Mouse (Mus musculus): ENCODE results near the gene Slc2a9.
A peak's percentile ranks its signal among the peaks of the same experiment; 100 is the strongest.

The Slc2a9 gene

GRCm38 (mm10) chr5:38469891-38470578, 32.9 kb downstream of the Slc2a9 start:
- DNase-seq (ENCODE audit: low spot score), result peak; percentile 56

GRCm38 (mm10) chr5:38466569-38467110, 36.3 kb downstream of the Slc2a9 start:
- no peak for DNase-seq (ENCODE audit: low spot score)

GRCm38 (mm10) chr5:38461261-38461660, 41.7 kb downstream of the Slc2a9 start:
- no peak for DNase-seq (ENCODE audit: low spot score)

- DNase-seq (ENCODE audit: low spot score), result no peak
Observed at GRCm38 (mm10) chr5:38450936-38451335, 52.0 kb downstream of the Slc2a9 start.

GRCm38 (mm10) chr5:38449607-38450006, 53.3 kb downstream of the Slc2a9 start:
- no peak for DNase-seq (ENCODE audit: low spot score)

GRCm38 (mm10) chr5:38448121-38448520, 54.8 kb downstream of the Slc2a9 start:
- no peak for DNase-seq (ENCODE audit: low spot score)

- no peak for DNase-seq (ENCODE audit: low spot score)
Observed at GRCm38 (mm10) chr5:38446316-38446975, 56.5 kb downstream of the Slc2a9 start.

GRCm38 (mm10) chr5:38441088-38441839, 61.7 kb downstream of the Slc2a9 start:
- no peak for DNase-seq (ENCODE audit: low spot score)

- DNase-seq (ENCODE audit: low spot score), result no peak
Observed at GRCm38 (mm10) chr5:38440252-38441005, 62.5 kb downstream of the Slc2a9 start.

GRCm38 (mm10) chr5:38436681-38437080, 66.3 kb downstream of the Slc2a9 start:
- DNase-seq (ENCODE audit: low spot score), result no peak

GRCm38 (mm10) chr5:38434875-38435274, 68.1 kb downstream of the Slc2a9 start:
- DNase-seq (ENCODE audit: low spot score), result no peak

- DNase-seq (ENCODE audit: low spot score), result no peak
Observed at GRCm38 (mm10) chr5:38431201-38431600, 71.7 kb downstream of the Slc2a9 start.

- DNase-seq (ENCODE audit: low spot score), result no peak
Observed at GRCm38 (mm10) chr5:38429106-38429505, 73.8 kb downstream of the Slc2a9 start.

GRCm38 (mm10) chr5:38427757-38428156, 75.2 kb downstream of the Slc2a9 start:
- DNase-seq (ENCODE audit: low spot score), result no peak

- DNase-seq (ENCODE audit: low spot score), result peak; percentile 19
Observed at GRCm38 (mm10) chr5:38425569-38425968, 77.4 kb downstream of the Slc2a9 start.

- no peak for DNase-seq (ENCODE audit: low spot score)
Observed at GRCm38 (mm10) chr5:38422426-38422825, 80.5 kb downstream of the Slc2a9 start.

GRCm38 (mm10) chr5:38418799-38419198, 84.1 kb downstream of the Slc2a9 start:
- DNase-seq (ENCODE audit: low spot score), result no peak

- DNase-seq (ENCODE audit: low spot score), result no peak
Observed at GRCm38 (mm10) chr5:38403612-38404011, 99.3 kb downstream of the Slc2a9 start.

GRCm38 (mm10) chr5:38402288-38402687, 100.7 kb downstream of the Slc2a9 start:
- no peak for DNase-seq (ENCODE audit: low spot score)

- DNase-seq (ENCODE audit: low spot score), result no peak
Observed at GRCm38 (mm10) chr5:38388857-38389256, 114.1 kb downstream of the Slc2a9 start.

GRCm38 (mm10) chr5:38388420-38388823, 114.5 kb downstream of the Slc2a9 start:
- DNase-seq (ENCODE audit: low spot score), result no peak

- no peak for DNase-seq (ENCODE audit: low spot score)
Observed at GRCm38 (mm10) chr5:38379970-38380369, 123.0 kb downstream of the Slc2a9 start.
